Mouse (Mus musculus): Measurements from ENCODE around the gene Lhfpl1.

GRCm38 (mm10) chrX:145342402-145342801 is 6.5 kb downstream of the Lhfpl1 start:
- TF ChIP-seq CTCF (IDR thresholded peaks at IDR 0.05; ENCODE audit: insufficient read depth, low read length) (no peak), POLR2A (IDR thresholded peaks at IDR 0.05; ENCODE audit: borderline replicate concordance, extremely low read depth, low read depth, low read length) (no peak)
